Mouse (Mus musculus): ENCODE measurements around the gene Hlcs. TPM values are rescaled to one million over a fixed set of nuclear protein-coding genes. Genes with fewer than 3 reads are reported as not detected.

Gene Hlcs
- polyA plus RNA-seq, 1 experiment, result 7.8 TPM

DNA sequence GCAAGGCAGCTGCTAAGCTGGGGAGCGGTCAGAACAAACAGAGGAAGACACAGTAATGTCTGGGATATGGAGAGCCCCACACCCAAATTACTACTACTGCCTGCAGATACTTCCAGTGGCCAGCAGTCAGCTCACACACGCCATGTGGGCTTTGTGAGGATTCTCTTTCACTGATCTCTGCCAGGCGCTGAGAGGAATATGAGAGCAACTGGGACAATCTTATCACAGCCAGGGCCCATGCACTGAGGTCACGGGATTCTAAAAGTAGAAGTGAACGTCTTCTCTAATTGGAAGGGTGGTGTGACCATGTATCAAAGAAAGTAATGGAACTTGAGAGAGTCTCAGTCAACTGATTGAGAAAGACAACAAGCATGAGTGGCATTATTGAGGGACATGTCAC, 123.1 kb downstream of the Hlcs start:
- Histone ChIP-seq H3K27me3 (ENCODE audit: control insufficient read depth, insufficient read depth, low read length) (no peaks in the 10 kb centered on the region), H3K4me1 (replicated peaks; ENCODE audit: control insufficient read depth, insufficient read depth, low read length) (peaks cover 12% of the 10 kb centered on the region), H3K36me3 (ENCODE audit: control insufficient read depth, insufficient read depth, low read length) (no peaks in the 10 kb centered on the region), H3K4me3 (ENCODE audit: control insufficient read depth, insufficient read depth, low read length) (no peak overlapping the region), H3K27ac (ENCODE audit: control insufficient read depth, insufficient read depth, low read length) (no peak overlapping the region)
- no peak for DNase-seq
- 98% methylated on average over 5 of the region's 5 CpGs for WGBS
- no peak for TF ChIP-seq CTCF (IDR thresholded peaks at IDR 0.05; ENCODE audit: borderline replicate concordance, control insufficient read depth, extremely low read depth, insufficient read depth, low read length, poor library complexity)

DNA sequence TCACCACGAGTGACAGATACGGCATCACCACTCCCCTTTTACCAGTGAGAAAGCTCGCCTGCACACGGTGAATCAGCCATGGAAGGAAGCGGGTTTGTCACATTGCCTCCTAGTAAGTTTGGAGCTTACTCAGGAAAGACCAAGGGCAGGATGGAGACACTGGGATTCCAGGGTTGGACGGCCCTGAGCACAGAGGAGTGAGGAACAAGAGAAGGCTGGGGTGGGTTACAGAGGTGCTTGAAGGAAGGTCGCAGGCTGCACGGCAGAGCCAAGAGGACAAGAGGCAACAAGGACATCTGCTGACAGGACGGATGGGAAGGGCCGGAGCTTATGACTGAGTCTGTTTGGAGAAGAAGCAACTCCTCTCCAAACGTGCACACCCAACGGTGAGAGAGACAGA, 126.8 kb downstream of the Hlcs start:
- Histone ChIP-seq H3K27me3 (ENCODE audit: control insufficient read depth, insufficient read depth, low read length) (no peaks in the 10 kb centered on the region), H3K36me3 (ENCODE audit: control insufficient read depth, insufficient read depth, low read length) (no peaks in the 10 kb centered on the region), H3K27ac (ENCODE audit: control insufficient read depth, insufficient read depth, low read length) (no peak overlapping the region), H3K4me3 (ENCODE audit: control insufficient read depth, insufficient read depth, low read length) (no peak overlapping the region), H3K4me1 (replicated peaks; ENCODE audit: control insufficient read depth, insufficient read depth, low read length) (peaks cover 17% of the 10 kb centered on the region)
- 94% methylated on average over 12 of the region's 12 CpGs for whole genome bisulfite sequencing
- no peak for DNase-seq
- TF ChIP-seq CTCF (IDR thresholded peaks at IDR 0.05; ENCODE audit: borderline replicate concordance, control insufficient read depth, extremely low read depth, insufficient read depth, low read length, poor library complexity) (no peak), POLR2A (IDR thresholded peaks at IDR 0.05; ENCODE audit: control insufficient read depth, extremely low read depth, insufficient read depth, low read length, poor library complexity) (no peak)

DNA sequence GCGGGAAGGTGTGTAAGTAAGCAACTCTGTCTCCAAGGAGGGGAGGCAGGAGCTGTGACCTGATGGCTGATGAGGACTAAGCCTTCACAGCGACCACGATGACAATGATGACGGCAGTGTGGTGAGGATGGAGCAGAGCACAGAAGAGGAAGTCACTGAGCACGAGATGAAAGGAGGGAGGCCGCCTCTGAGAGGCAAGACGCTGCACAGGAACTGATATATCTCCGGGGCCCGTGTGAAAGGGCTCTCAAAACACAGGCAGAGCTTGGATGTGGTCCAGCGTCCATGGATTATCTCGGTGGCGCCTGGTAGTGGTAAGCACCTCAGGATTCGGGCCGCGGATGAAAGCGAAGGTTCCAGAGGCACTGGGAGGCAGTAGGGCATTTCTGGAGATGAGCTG, 127.9 kb downstream of the Hlcs start:
- 7% methylated on average over 16 of the region's 16 CpGs for WGBS
- peak overlapping the region; percentile 47 for H3K4me3 ChIP-seq (ENCODE audit: control insufficient read depth, insufficient read depth, low read length)
- DNase-seq, result peak; percentile 76

DNA sequence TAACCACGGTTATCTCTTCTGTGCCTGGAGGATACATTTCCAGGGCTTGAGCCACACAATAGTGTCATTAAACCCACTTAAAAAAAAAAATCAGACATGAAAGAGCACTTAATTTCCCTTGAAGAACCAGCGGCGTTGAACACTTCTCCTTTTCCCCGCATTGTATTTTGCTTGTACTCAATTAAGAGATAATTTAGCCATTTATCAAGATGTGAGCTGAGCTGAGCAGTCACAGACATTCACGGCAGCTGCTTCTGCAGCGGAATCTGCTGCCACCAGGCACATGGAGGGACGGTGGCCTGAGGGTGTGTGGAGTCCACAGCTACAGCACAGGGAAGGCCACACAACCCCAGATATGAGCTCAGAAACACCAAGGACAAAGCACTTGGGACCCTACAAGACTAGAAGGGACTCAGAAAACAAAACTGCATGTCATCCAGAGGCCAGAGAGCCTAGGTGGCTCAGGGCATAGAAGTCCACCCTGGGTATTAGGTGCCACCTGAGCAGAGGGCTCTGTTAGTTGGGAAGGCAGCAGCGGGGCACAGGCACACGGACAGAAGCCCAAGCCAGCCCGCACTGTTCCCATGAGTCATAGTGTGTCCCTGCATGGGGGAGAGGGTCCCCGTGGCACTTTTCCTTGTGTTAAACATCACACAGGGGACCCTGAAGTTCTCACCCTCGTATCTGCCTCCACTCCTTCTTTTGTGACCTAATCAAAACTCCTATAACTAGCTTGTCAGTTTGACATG, 133.1 kb downstream of the Hlcs start:
- no peak for TF ChIP-seq CTCF (IDR thresholded peaks at IDR 0.05; ENCODE audit: borderline replicate concordance, control insufficient read depth, extremely low read depth, insufficient read depth, low read length, poor library complexity)
- TF ChIP-seq POLR2A (IDR thresholded peaks at IDR 0.05; ENCODE audit: control insufficient read depth, extremely low read depth, insufficient read depth, low read length, poor library complexity), result no peak
- Histone ChIP-seq H3K4me1 (replicated peaks; ENCODE audit: control insufficient read depth, insufficient read depth, low read length) (peaks cover 6% of the 10 kb centered on the region), H3K27me3 (ENCODE audit: control insufficient read depth, insufficient read depth, low read length) (no peaks in the 10 kb centered on the region), H3K36me3 (ENCODE audit: control insufficient read depth, insufficient read depth, low read length) (no peaks in the 10 kb centered on the region), H3K4me3 (ENCODE audit: control insufficient read depth, insufficient read depth, low read length) (no peak overlapping the region), H3K27ac (ENCODE audit: control insufficient read depth, insufficient read depth, low read length) (no peak overlapping the region)
- no peak for DNase-seq
- WGBS, result 59% methylated on average over 12 of the region's 12 CpGs

More for the DNA sequence above, 127.9 kb downstream of the Hlcs start:
- H3K27me3 ChIP-seq (ENCODE audit: control insufficient read depth, insufficient read depth, low read length), result no peaks in the 10 kb centered on the region
- no peaks in the 10 kb centered on the region for H3K36me3 ChIP-seq (ENCODE audit: control insufficient read depth, insufficient read depth, low read length)
- TF ChIP-seq CTCF (IDR thresholded peaks at IDR 0.05; ENCODE audit: borderline replicate concordance, control insufficient read depth, extremely low read depth, insufficient read depth, low read length, poor library complexity) (no peak), POLR2A (IDR thresholded peaks at IDR 0.05; ENCODE audit: control insufficient read depth, extremely low read depth, insufficient read depth, low read length, poor library complexity) (0 out of 2 replicates have a peak, but pooled peaks have one; percentile 24)
- H3K4me1 ChIP-seq (replicated peaks; ENCODE audit: control insufficient read depth, insufficient read depth, low read length), result peaks cover 17% of the 10 kb centered on the region
- peak overlapping the region; percentile 42; the same call in 1 of the 2 replicates for H3K27ac ChIP-seq (ENCODE audit: control insufficient read depth, insufficient read depth, low read length)

DNA sequence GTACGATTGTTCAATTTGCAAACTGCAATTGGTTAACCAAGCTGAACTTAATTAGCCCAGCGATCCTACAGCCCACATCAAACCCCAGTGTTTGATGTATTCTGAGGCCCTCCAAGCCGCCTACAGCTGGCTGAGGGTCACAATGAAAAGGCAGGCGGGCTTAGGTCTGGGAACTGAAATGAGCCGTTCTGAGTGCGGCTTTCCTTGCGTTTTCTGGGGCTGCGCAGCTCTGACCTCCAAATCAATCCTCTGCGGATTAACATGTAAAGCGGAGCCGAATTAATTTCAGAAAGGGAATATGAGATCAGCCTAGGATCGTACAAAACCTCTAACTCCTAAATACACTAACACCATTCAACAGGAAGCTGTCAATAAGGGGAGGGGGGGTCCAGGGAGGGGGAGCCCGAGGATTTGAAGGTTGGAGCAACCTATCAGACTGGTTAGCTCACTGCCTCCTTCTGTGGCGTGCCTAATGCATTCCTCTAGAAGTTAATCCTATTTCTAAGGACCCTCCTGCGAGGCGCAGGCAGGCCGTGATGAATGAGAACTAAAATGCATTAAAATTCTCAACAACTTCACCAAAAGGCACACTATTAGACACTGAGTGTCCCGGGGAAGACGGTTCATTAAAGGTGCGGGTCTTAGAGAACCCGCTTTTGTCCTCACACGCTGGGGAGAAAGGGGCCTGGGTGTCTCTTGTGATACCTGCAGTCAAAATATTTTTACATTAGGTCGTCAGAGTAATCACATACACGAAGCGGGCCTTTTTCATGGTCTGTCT, 133.8 kb downstream of the Hlcs start:
- Histone ChIP-seq H3K4me1 (replicated peaks; ENCODE audit: control insufficient read depth, insufficient read depth, low read length) (peaks cover 3% of the 10 kb centered on the region; the same call in 1 of the 2 replicates), H3K27me3 (ENCODE audit: control insufficient read depth, insufficient read depth, low read length) (no peaks in the 10 kb centered on the region), H3K27ac (ENCODE audit: control insufficient read depth, insufficient read depth, low read length) (no peak overlapping the region), H3K36me3 (ENCODE audit: control insufficient read depth, insufficient read depth, low read length) (no peaks in the 10 kb centered on the region), H3K4me3 (ENCODE audit: control insufficient read depth, insufficient read depth, low read length) (no peak overlapping the region)
- TF ChIP-seq CTCF (IDR thresholded peaks at IDR 0.05; ENCODE audit: borderline replicate concordance, control insufficient read depth, extremely low read depth, insufficient read depth, low read length, poor library complexity) (no peak), POLR2A (IDR thresholded peaks at IDR 0.05; ENCODE audit: control insufficient read depth, extremely low read depth, insufficient read depth, low read length, poor library complexity) (no peak)
- 77% methylated on average over 25 of the region's 25 CpGs for WGBS
- DNase-seq, result no peak

DNA sequence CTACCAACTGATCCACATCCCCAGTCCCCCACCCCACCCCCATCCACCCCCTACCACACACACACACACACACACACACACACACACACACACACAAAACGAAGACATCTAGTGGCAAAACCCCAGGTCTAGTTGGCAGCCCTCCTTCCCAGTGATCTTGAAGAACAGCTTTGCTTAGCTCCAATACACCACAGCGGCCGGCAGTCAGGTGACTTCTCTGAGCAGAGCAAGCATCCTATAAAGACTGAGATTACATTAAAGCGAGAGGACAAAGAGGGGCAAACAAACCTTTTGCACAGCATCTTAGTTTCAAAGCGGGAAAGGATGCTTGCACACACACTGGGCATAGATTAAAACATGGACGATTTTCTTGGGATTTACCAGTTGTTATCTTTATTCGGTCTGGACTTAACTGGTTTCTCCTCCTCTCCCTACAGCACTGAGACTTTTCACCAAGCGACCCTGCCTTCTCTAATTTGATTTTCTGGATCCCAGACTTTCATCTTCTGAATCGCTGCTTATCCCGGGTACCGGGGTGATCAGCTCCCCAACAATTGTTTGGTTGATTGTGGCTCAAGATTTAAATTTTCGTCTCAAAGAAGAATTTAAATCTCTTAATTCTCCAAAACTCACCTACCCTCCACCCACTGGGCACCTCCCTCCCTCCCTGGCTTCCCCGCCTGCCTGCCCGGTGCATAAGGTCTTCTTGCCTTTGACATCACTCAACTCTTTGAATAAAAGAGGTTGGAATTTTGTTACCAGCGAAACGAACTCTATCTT, 134.7 kb downstream of the Hlcs start:
- H3K27ac ChIP-seq (ENCODE audit: control insufficient read depth, insufficient read depth, low read length), result no peak overlapping the region
- TF ChIP-seq CTCF (IDR thresholded peaks at IDR 0.05; ENCODE audit: borderline replicate concordance, control insufficient read depth, extremely low read depth, insufficient read depth, low read length, poor library complexity) (no peak), POLR2A (IDR thresholded peaks at IDR 0.05; ENCODE audit: control insufficient read depth, extremely low read depth, insufficient read depth, low read length, poor library complexity) (no peak)
- WGBS, result 93% methylated on average over 16 of the region's 16 CpGs
- H3K27me3 ChIP-seq (ENCODE audit: control insufficient read depth, insufficient read depth, low read length), result no peaks in the 10 kb centered on the region
- no peak for DNase-seq
- no peaks in the 10 kb centered on the region for H3K36me3 ChIP-seq (ENCODE audit: control insufficient read depth, insufficient read depth, low read length)
- no peak overlapping the region for H3K4me3 ChIP-seq (ENCODE audit: control insufficient read depth, insufficient read depth, low read length)
- peaks cover 3% of the 10 kb centered on the region; the same call in 1 of the 2 replicates for H3K4me1 ChIP-seq (replicated peaks; ENCODE audit: control insufficient read depth, insufficient read depth, low read length)

Data from thymus, adult 2 months (tissue).